Mouse (Mus musculus) kidney, adult 8-10 months (tissue): Measurements from ENCODE around the gene Spin4.

Experiments used
- DNase-seq, 2 experiments: peaks; one replicate each; pipeline ENCODE4 v3.0.0; 2022

The Spin4 gene

DNA sequence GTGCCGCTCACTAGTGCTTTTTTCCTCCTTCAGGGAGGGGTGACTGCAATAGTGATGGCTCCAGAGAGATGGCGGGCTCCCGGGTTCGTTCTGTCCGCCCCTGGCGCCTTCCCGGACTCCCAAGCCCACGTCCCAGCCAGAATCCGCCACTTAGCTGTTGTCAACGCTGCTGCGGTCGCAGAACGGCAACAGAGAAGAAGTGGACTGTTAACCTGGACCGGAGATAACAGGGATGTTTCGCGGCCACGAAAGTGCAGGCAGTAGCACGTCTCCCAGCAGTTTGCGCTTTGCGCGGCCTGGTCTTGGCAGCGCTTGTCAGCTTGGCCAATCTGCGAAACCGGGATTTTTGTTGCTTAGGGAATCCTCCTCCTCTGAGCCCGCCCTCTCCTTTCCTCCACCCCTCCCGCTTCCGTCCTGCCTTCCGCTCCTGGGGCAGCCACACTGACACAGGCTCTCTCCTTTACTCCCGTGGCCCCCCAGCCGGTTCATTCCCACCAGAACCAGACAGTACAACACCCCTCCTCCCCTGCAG lies at the start of gene Spin4:
Gene Spin4, minus strand, starts transcription at position 322 of the 532 bp plus-strand sequence.
- DNase-seq: peak; percentile 64 to 72

DNA sequence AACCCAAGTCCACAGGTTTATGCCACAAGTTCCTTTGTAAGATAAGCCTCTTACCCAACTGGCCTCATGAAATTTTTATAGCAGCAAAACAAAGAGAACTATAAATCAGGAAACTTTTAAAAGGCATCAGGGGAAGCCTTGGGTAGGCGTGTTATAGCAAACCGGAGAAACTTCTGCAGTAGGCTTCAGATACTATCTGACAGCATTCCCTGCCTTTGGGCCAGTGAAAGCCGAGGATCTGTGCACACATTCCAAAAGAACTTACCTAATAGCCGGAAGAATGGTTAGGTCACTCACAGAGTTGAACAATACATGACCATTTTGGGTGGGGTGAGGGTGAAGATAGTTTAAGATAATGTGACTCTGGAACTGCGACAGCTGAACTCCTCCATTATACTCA lies 1.4 kb upstream of the Spin4 start:
- DNase-seq: no peak

- no peak for DNase-seq
These were observed 612 bp downstream of the Spin4 start for GRCm38 (mm10) chrX:95025779-95026360.

GRCm38 (mm10) chrX:95012033-95012432 lies 14.4 kb downstream of the Spin4 start:
- peak in 1 of 2 experiments; percentile 14 for DNase-seq

DNA sequence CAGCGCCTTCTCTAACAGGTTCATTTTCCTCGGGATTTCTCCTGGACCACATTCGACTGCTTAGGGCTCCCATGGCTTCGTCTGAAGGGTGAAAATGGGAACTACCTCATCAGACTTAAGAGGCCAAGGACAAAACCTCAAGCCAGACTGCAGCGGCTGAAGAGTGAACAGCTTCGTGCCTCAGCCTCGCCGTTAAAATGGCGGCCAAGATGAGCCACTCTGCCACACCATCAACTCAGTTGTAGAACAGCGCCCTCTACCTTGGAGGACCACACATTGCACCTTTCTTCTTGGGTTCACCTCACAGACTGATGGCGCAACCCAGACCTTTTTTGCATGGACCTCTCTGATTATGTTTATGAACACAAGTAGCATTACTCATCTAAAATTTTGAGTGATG lies 27.6 kb downstream of the Spin4 start:
- no peak for DNase-seq

DNA sequence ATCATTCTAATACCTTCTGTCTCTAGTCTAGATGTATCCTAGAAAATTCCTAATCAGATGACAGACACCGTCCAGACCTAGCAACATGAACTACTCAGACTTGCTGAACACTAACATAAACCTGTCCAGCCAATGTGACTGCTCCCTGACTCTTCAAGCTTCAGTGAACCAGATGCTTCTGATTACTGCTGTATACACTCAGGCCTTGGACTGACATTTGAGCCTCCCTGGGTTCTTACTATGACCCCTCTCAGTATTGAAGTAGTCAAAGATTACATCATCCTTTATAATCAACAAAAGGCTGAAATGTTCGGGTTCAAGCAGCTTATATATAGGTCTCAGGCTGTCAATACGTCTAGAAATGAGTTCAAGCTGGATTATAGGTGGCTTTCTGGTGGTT lies 32.4 kb downstream of the Spin4 start:
- no peak for DNase-seq

- DNase-seq: no peak
These were observed 35.6 kb downstream of the Spin4 start for GRCm38 (mm10) chrX:94990903-94991302.

- peak in 1 of 2 experiments; percentile 5 for DNase-seq
These were observed 36.2 kb downstream of the Spin4 start for GRCm38 (mm10) chrX:94990080-94990825.
